Mouse (Mus musculus): ENCODE results near the gene Amz1. TPM values are rescaled to one million over a fixed set of nuclear protein-coding genes. Genes with fewer than 3 reads are reported as not detected.
A peak's percentile ranks its signal among the peaks of the same experiment; 100 is the strongest.

Amz1 gene
- polyA plus RNA-seq, 1 experiment from 2014 or later = 1.2 TPM

- no peak overlapping the region for H3K4me2 ChIP-seq (ENCODE audit: low read depth, low read length)
- no peaks in the 10 kb centered on the region for H3K9me3 ChIP-seq (replicated peaks; ENCODE audit: control insufficient read depth, low read length)
- H3K27me3 ChIP-seq (ENCODE audit: control insufficient read depth, insufficient read depth, low read length) = no peaks in the 10 kb centered on the region
- WGBS = 81% methylated on average over 7 of the region's 7 CpGs
- no peak overlapping the region for H3K27ac ChIP-seq (ENCODE audit: low read length)
- peaks cover under 1% of the 10 kb centered on the region; the same call in 1 of the 2 replicates for H3K4me1 ChIP-seq (ENCODE audit: control insufficient read depth, insufficient read depth, low read length)
- no peak for ATAC-seq (ENCODE audit: insufficient read depth, low FRiP score)
- H3K9ac ChIP-seq (ENCODE audit: low read length) = no peak overlapping the region
- H3K36me3 ChIP-seq (ENCODE audit: control insufficient read depth, insufficient read depth, low read length) = peaks cover 10% of the 10 kb centered on the region
- H3K4me3 ChIP-seq (replicated peaks; ENCODE audit: low read length) = no peak overlapping the region
These were observed 27.9 kb upstream of the Amz1 start for GRCm38 (mm10) chr5:140695987-140696386.

GRCm38 (mm10) chr5:140699776-140700175 lies 24.2 kb upstream of the Amz1 start:
- Histone ChIP-seq H3K4me2 (ENCODE audit: low read depth, low read length) (no peak overlapping the region), H3K9ac (ENCODE audit: low read length) (no peak overlapping the region), H3K36me3 (ENCODE audit: control insufficient read depth, insufficient read depth, low read length) (no peaks in the 10 kb centered on the region), H3K4me1 (ENCODE audit: control insufficient read depth, insufficient read depth, low read length) (peaks cover 18% of the 10 kb centered on the region), H3K27ac (ENCODE audit: low read length) (no peak overlapping the region), H3K27me3 (ENCODE audit: control insufficient read depth, insufficient read depth, low read length) (no peaks in the 10 kb centered on the region), H3K9me3 (replicated peaks; ENCODE audit: control insufficient read depth, low read length) (no peaks in the 10 kb centered on the region), H3K4me3 (replicated peaks; ENCODE audit: low read length) (no peak overlapping the region)
- ATAC-seq (ENCODE audit: insufficient read depth, low FRiP score) = no peak
- 78% methylated on average over 9 of the region's 9 CpGs for whole genome bisulfite sequencing

GRCm38 (mm10) chr5:140701661-140702060 lies 22.3 kb upstream of the Amz1 start:
- H3K4me2 ChIP-seq (ENCODE audit: low read depth, low read length) = peak overlapping the region; percentile 83
- H3K27me3 ChIP-seq (ENCODE audit: control insufficient read depth, insufficient read depth, low read length) = no peaks in the 10 kb centered on the region

GRCm38 (mm10) chr5:140702103-140702513 lies 21.8 kb upstream of the Amz1 start, which contains the start of gene Iqce:
Gene Iqce, minus strand, starts transcription at chr5:140702378.
- Histone ChIP-seq H3K4me3 (replicated peaks; ENCODE audit: low read length) (peak within 1 kb of the TSS; percentile 86), H3K4me1 (ENCODE audit: control insufficient read depth, insufficient read depth, low read length) (peaks cover 29% of the 10 kb centered on the region), H3K9ac (ENCODE audit: low read length) (peak within 1 kb of the TSS; percentile 92), H3K4me2 (ENCODE audit: low read depth, low read length) (peak within 1 kb of the TSS; percentile 83), H3K36me3 (ENCODE audit: control insufficient read depth, insufficient read depth, low read length) (no peaks in the 10 kb centered on the region), H3K27ac (ENCODE audit: low read length) (peak within 1 kb of the TSS; percentile 85), H3K9me3 (replicated peaks; ENCODE audit: control insufficient read depth, low read length) (no peaks in the 10 kb centered on the region), H3K27me3 (ENCODE audit: control insufficient read depth, insufficient read depth, low read length) (no peaks in the 10 kb centered on the region)
- WGBS = 1% methylated on average over 33 of the region's 33 CpGs
- ATAC-seq (ENCODE audit: insufficient read depth, low FRiP score) = peak; percentile 51

More at GRCm38 (mm10) chr5:140701661-140702060, 22.3 kb upstream of the Amz1 start:
- Histone ChIP-seq H3K27ac (ENCODE audit: low read length) (peak overlapping the region; percentile 85), H3K9me3 (replicated peaks; ENCODE audit: control insufficient read depth, low read length) (no peaks in the 10 kb centered on the region), H3K36me3 (ENCODE audit: control insufficient read depth, insufficient read depth, low read length) (no peaks in the 10 kb centered on the region), H3K4me1 (ENCODE audit: control insufficient read depth, insufficient read depth, low read length) (peaks cover 29% of the 10 kb centered on the region), H3K9ac (ENCODE audit: low read length) (peak overlapping the region; percentile 92), H3K4me3 (replicated peaks; ENCODE audit: low read length) (peak overlapping the region; percentile 86)
- under 1% methylated on average over 25 of the region's 25 CpGs for WGBS
- ATAC-seq (ENCODE audit: insufficient read depth, low FRiP score) = no peak

- H3K36me3 ChIP-seq (ENCODE audit: control insufficient read depth, insufficient read depth, low read length) = no peaks in the 10 kb centered on the region
- no peaks in the 10 kb centered on the region for H3K27me3 ChIP-seq (ENCODE audit: control insufficient read depth, insufficient read depth, low read length)
- ATAC-seq (ENCODE audit: insufficient read depth, low FRiP score) = no peak
- no peaks in the 10 kb centered on the region for H3K9me3 ChIP-seq (replicated peaks; ENCODE audit: control insufficient read depth, low read length)
- peaks cover 29% of the 10 kb centered on the region for H3K4me1 ChIP-seq (ENCODE audit: control insufficient read depth, insufficient read depth, low read length)
- WGBS = 58% methylated on average over 19 of the region's 19 CpGs
- H3K4me2 ChIP-seq (ENCODE audit: low read depth, low read length) = peak overlapping the region; percentile 83
- H3K27ac ChIP-seq (ENCODE audit: low read length) = peak overlapping the region; percentile 85
- H3K9ac ChIP-seq (ENCODE audit: low read length) = peak overlapping the region; percentile 92
- H3K4me3 ChIP-seq (replicated peaks; ENCODE audit: low read length) = peak overlapping the region; percentile 86
These were observed 21.2 kb upstream of the Amz1 start for GRCm38 (mm10) chr5:140702618-140703175.

- WGBS = 33% methylated on average over 17 of the region's 17 CpGs
- H3K4me1 ChIP-seq (ENCODE audit: control insufficient read depth, insufficient read depth, low read length) = peaks cover 29% of the 10 kb centered on the region
- ATAC-seq (ENCODE audit: insufficient read depth, low FRiP score) = no peak
- H3K9me3 ChIP-seq (replicated peaks; ENCODE audit: control insufficient read depth, low read length) = no peaks in the 10 kb centered on the region
- H3K4me2 ChIP-seq (ENCODE audit: low read depth, low read length) = peak overlapping the region; percentile 52
- H3K27me3 ChIP-seq (ENCODE audit: control insufficient read depth, insufficient read depth, low read length) = no peaks in the 10 kb centered on the region
- peak overlapping the region; percentile 79 for H3K9ac ChIP-seq (ENCODE audit: low read length)
- H3K36me3 ChIP-seq (ENCODE audit: control insufficient read depth, insufficient read depth, low read length) = no peaks in the 10 kb centered on the region
- H3K4me3 ChIP-seq (replicated peaks; ENCODE audit: low read length) = peak overlapping the region; percentile 61
- H3K27ac ChIP-seq (ENCODE audit: low read length) = peak overlapping the region; percentile 95
These were observed 20.2 kb upstream of the Amz1 start for GRCm38 (mm10) chr5:140703480-140704377.

GRCm38 (mm10) chr5:140704378-140705251 lies 19.3 kb upstream of the Amz1 start, which contains the start of gene Brat1:
Gene Brat1, plus strand, starts transcription at chr5:140705011.
- Histone ChIP-seq H3K4me3 (replicated peaks; ENCODE audit: low read length) (peak within 1 kb of the TSS; percentile 61), H3K4me2 (ENCODE audit: low read depth, low read length) (peak within 1 kb of the TSS; percentile 87), H3K4me1 (ENCODE audit: control insufficient read depth, insufficient read depth, low read length) (peaks cover 29% of the 10 kb centered on the region), H3K9ac (ENCODE audit: low read length) (peak within 1 kb of the TSS; percentile 79), H3K27ac (ENCODE audit: low read length) (peak within 1 kb of the TSS; percentile 95), H3K36me3 (ENCODE audit: control insufficient read depth, insufficient read depth, low read length) (no peaks in the 10 kb centered on the region), H3K27me3 (ENCODE audit: control insufficient read depth, insufficient read depth, low read length) (no peaks in the 10 kb centered on the region), H3K9me3 (replicated peaks; ENCODE audit: control insufficient read depth, low read length) (no peaks in the 10 kb centered on the region)
- under 1% methylated on average over 69 of the region's 69 CpGs for WGBS
- ATAC-seq (ENCODE audit: insufficient read depth, low FRiP score) = peak; percentile 96

GRCm38 (mm10) chr5:140705501-140706171 lies 18.3 kb upstream of the Amz1 start:
- H3K4me3 ChIP-seq (replicated peaks; ENCODE audit: low read length) = peak overlapping the region; percentile 61
- H3K9ac ChIP-seq (ENCODE audit: low read length) = peak overlapping the region; percentile 73
- 44% methylated on average over 7 of the region's 7 CpGs for WGBS

More at GRCm38 (mm10) chr5:140705501-140706171, 18.3 kb upstream of the Amz1 start:
- H3K4me1 ChIP-seq (ENCODE audit: control insufficient read depth, insufficient read depth, low read length) = peaks cover 29% of the 10 kb centered on the region
- H3K27ac ChIP-seq (ENCODE audit: low read length) = peak overlapping the region; percentile 88
- ATAC-seq (ENCODE audit: insufficient read depth, low FRiP score) = no peak
- H3K9me3 ChIP-seq (replicated peaks; ENCODE audit: control insufficient read depth, low read length) = no peaks in the 10 kb centered on the region
- no peaks in the 10 kb centered on the region for H3K36me3 ChIP-seq (ENCODE audit: control insufficient read depth, insufficient read depth, low read length)
- H3K27me3 ChIP-seq (ENCODE audit: control insufficient read depth, insufficient read depth, low read length) = no peaks in the 10 kb centered on the region
- H3K4me2 ChIP-seq (ENCODE audit: low read depth, low read length) = peak overlapping the region; percentile 87
